ENCODE assay signal across 8 mouse cellular contexts in the genomic region with DNA sequence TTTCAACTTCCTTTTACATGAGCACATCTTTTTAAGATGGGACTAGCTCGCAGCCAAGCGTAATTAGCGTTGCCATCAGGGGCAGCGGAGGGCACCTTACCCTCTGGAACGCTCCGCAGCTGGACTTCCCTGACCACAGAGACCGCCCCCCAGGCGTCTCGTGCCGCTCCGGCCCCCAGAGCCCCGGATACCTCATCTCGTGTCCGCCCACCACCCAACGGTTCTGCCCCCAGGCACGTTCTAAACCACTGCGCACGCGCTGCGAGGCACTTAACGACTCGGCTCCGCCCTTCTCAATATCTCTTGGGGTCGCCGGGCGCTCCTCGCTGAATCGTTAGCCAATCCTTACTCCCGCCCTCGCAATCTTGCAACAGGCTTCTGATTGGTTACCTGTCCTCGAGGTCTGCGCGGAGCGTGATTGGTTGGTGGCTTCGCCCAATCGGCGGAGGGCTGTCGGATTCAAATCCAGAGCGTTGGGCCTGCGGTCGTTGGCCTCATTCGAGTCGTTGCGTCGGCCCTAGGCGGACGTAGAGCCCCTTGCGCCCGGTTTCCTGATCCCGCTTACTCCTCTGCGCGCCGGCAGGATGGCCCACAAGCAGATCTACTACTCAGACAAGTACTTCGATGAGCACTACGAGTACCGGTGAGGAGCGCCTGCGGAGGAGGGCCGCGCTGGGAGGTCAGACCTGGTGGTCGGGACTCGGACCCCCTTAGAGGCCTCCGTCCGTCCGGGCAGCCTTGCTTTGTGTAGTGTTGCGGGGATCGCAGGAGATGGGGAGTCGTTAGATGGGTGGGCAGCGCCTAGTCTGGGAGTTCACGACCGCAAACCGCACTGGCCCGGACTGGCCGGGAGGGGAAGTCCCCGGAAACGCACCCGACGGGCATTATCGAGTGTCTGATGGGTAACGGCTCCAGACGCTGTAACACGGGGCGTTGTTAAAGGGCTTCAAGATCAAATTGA. TPM values are rescaled to one million over a fixed set of nuclear protein-coding genes. Genes with fewer than 3 reads are reported as not detected.
DNase-seq lines count a peak whose midpoint lies in the region; ATAC-seq and TF ChIP-seq lines count a peak whose summit lies in the region.

A gene (plus strand): TSS at position 404 of the 961 bp plus-strand sequence.

- peaks cover 2 to 8% of the 10 kb centered on the region in 2 experiments for H3K4me1 ChIP-seq in MEL (ENCODE audit: control insufficient read depth in 1 of 2, insufficient read depth in 2 of 2, low read length in 2 of 2)
- H3K4me1 ChIP-seq in cerebellum, adult 2 months (ENCODE audit: control insufficient read depth, insufficient read depth, low read length): no peaks in the 10 kb centered on the region
- H3K4me1 ChIP-seq in forebrain, postnatal 0 days (ENCODE audit: insufficient read depth): no peaks in the 10 kb centered on the region
- peaks cover 26% of the 10 kb centered on the region for H3K4me1 ChIP-seq in lung, embryonic 15.5 days

- H3K27me3 ChIP-seq in MEL (ENCODE audit: control insufficient read depth in 1 of 2, insufficient read depth in 2 of 2, low read length in 2 of 2): no peaks in the 10 kb centered on the region
- no peaks in the 10 kb centered on the region for H3K27me3 ChIP-seq in cerebellum, adult 2 months (ENCODE audit: control insufficient read depth, insufficient read depth, low read length)
- no peaks in the 10 kb centered on the region for H3K27me3 ChIP-seq in forebrain, postnatal 0 days (ENCODE audit: insufficient read depth, low read length)
- H3K27me3 ChIP-seq in lung, embryonic 15.5 days: no peaks in the 10 kb centered on the region

- peak within 1 kb of the TSS; percentile 96 to 97 for H3K4me3 ChIP-seq in MEL (ENCODE audit: control insufficient read depth in 1 of 2, insufficient read depth in 1 of 2, low read depth in 2 of 2, low read length in 2 of 2)
- H3K4me3 ChIP-seq in cerebellum, adult 2 months (replicated peaks; ENCODE audit: insufficient read depth, low read depth, low read length): peak within 1 kb of the TSS; percentile 69
- H3K4me3 ChIP-seq in forebrain, postnatal 0 days (ENCODE audit: low read depth, low read length): peak within 1 kb of the TSS; percentile 61
- H3K4me3 ChIP-seq in lung, embryonic 15.5 days: peak within 1 kb of the TSS; percentile 95

- no peak for TF ChIP-seq CTCF in MEL (IDR thresholded peaks at IDR 0.05 in 2 of 3, conservative IDR thresholded peaks at IDR 0.05 in 1 of 3; ENCODE audit: control insufficient read depth in 1 of 3, insufficient read depth in 1 of 3, low read depth in 2 of 3, low read length in 3 of 3, poor library complexity in 1 of 3, severe bottlenecking in 1 of 3)
- no peak for TF ChIP-seq CTCF in cerebellum, adult 2 months (IDR thresholded peaks at IDR 0.05; ENCODE audit: borderline replicate concordance, insufficient read depth, low read depth, low read length)
- 0 out of 2 replicates have a peak, but pooled peaks have one; percentile 5 for TF ChIP-seq CTCF in forebrain, postnatal 0 days (IDR thresholded peaks at IDR 0.05; ENCODE audit: low read depth)

- peak within 1 kb of the TSS; percentile 98 for H3K27ac ChIP-seq in MEL (ENCODE audit: control insufficient read depth, low read depth, low read length)
- no peak within 1 kb of the TSS for H3K27ac ChIP-seq in cerebellum, adult 2 months (ENCODE audit: insufficient read depth, low read length)
- H3K27ac ChIP-seq in forebrain, postnatal 0 days (ENCODE audit: low read depth, low read length): no peak within 1 kb of the TSS; the same call in 1 of the 2 replicates
- peak within 1 kb of the TSS; percentile 83 for H3K27ac ChIP-seq in lung, embryonic 15.5 days

- peak within 1 kb of the TSS; percentile 98 for H3K4me2 ChIP-seq in forebrain, postnatal 0 days (ENCODE audit: low read depth)
- H3K4me2 ChIP-seq in lung, embryonic 15.5 days: peak within 1 kb of the TSS; percentile 71

- TF ChIP-seq RAD21 in MEL (IDR thresholded peaks at IDR 0.05; ENCODE audit: low read depth, low read length): no peak

- WGBS in cerebellum, adult 2 months: under 1% methylated on average over 83 of the region's 83 CpGs
- WGBS in forebrain, postnatal 0 days: under 1% methylated on average over 83 of the region's 83 CpGs
- WGBS in lung, embryonic 15.5 days: under 1% methylated on average over 83 of the region's 83 CpGs

- H3K9me3 ChIP-seq in MEL (replicated peaks; ENCODE audit: insufficient read depth, low read length): no peaks in the 10 kb centered on the region
- no peaks in the 10 kb centered on the region for H3K9me3 ChIP-seq in forebrain, postnatal 0 days (ENCODE audit: low read length)
- no peaks in the 10 kb centered on the region for H3K9me3 ChIP-seq in lung, embryonic 15.5 days

- peaks cover 8 to 29% of the 10 kb centered on the region in 2 experiments for H3K36me3 ChIP-seq in MEL (ENCODE audit: control insufficient read depth in 1 of 2, insufficient read depth in 2 of 2, low read length in 2 of 2)
- no peaks in the 10 kb centered on the region for H3K36me3 ChIP-seq in forebrain, postnatal 0 days (ENCODE audit: insufficient read depth)
- H3K36me3 ChIP-seq in lung, embryonic 15.5 days: peaks cover 5% of the 10 kb centered on the region; the same call in 1 of the 2 replicates

- H3K79me2 ChIP-seq in MEL (ENCODE audit: control insufficient read depth, insufficient read depth, low read length, poor library complexity): peaks cover 42% of the 10 kb centered on the region

- peak; percentile 83 to 98 for TF ChIP-seq POLR2A in MEL (IDR thresholded peaks at IDR 0.05; ENCODE audit: control insufficient read depth in 1 of 2, insufficient read depth in 1 of 2, low read depth in 1 of 2, low read length in 2 of 2, poor library complexity in 1 of 2)
- TF ChIP-seq POLR2A in cerebellum, adult 2 months (IDR thresholded peaks at IDR 0.05; ENCODE audit: borderline replicate concordance, insufficient read depth, low read length): peak; percentile 80

- TF ChIP-seq EP300 in MEL (IDR thresholded peaks at IDR 0.05; ENCODE audit: low read depth in 1 of 2, low read length in 2 of 2): peak in 1 of 2 experiments; percentile 61; a peak in 2 of 4 replicates

- DNase-seq in MEL (ENCODE audit: low read depth, low spot score): peak; percentile 100
- DNase-seq in cerebellum, adult 2 months: peak; percentile 96 to 98
- peak; percentile 99 for DNase-seq in forebrain, postnatal 0 days
- peak; percentile 98 for DNase-seq in heart, postnatal 4 days
- DNase-seq in layer of hippocampus, adult 8-10 months (ENCODE audit: low spot score in 2 of 2): peak; percentile 97 to 98
- DNase-seq in ovary, adult 18-20 months (ENCODE audit: low spot score): peak; percentile 98
- peak; percentile 100 for DNase-seq in thymus, postnatal 0 days (ENCODE audit: low spot score)

- peak within 1 kb of the TSS; percentile 95 for H3K9ac ChIP-seq in MEL (ENCODE audit: control insufficient read depth, low read depth, low read length, poor library complexity, severe bottlenecking)
- H3K9ac ChIP-seq in forebrain, postnatal 0 days: peak within 1 kb of the TSS; percentile 62
- peak within 1 kb of the TSS; percentile 95 for H3K9ac ChIP-seq in lung, embryonic 15.5 days

- peak; percentile 99 for ATAC-seq in forebrain, postnatal 0 days
- ATAC-seq in lung, embryonic 15.5 days (ENCODE audit: borderline replicate concordance, extremely low read depth, low FRiP score, low TSS enrichment): peak; percentile 98

TF ChIP-seq in MEL, 35 proteins besides CTCF, POLR2A, EP300 and RAD21 (continues in another document):
- TF ChIP-seq MXI1 (IDR thresholded peaks at IDR 0.05; ENCODE audit: low read depth, low read length) (peak; percentile 80), MEF2A (IDR thresholded peaks at IDR 0.05; ENCODE audit: extremely low read depth, insufficient replicate concordance, low read depth, low read length, poor library complexity, severe bottlenecking) (no peak), ZMIZ1 (IDR thresholded peaks at IDR 0.05; ENCODE audit: low read depth, low read length) (peak; percentile 89), HCFC1 (IDR thresholded peaks at IDR 0.05; ENCODE audit: low read depth, low read length) (peak; percentile 61), GABPA (IDR thresholded peaks at IDR 0.05; ENCODE audit: low read depth, low read length) (no peak), CHD1 (IDR thresholded peaks at IDR 0.05; ENCODE audit: low read depth, low read length) (peak; percentile 89), TAL1 (IDR thresholded peaks at IDR 0.05; ENCODE audit: low read length) (no peak), UBTF (IDR thresholded peaks at IDR 0.05; ENCODE audit: borderline replicate concordance, insufficient read depth, low read depth, low read length) (no peak), MAFK (IDR thresholded peaks at IDR 0.05; ENCODE audit: borderline replicate concordance, low read depth, low read length) (no peak), POLR2AphosphoS2 (IDR thresholded peaks at IDR 0.05; ENCODE audit: low read length) (peak; percentile 88), CHD2 (IDR thresholded peaks at IDR 0.05; ENCODE audit: low read length) (no peak), NELFE (IDR thresholded peaks at IDR 0.05; ENCODE audit: low read depth, low read length) (peak; percentile 90), TCF12 (IDR thresholded peaks at IDR 0.05; ENCODE audit: low read depth, low read length) (peak; percentile 61; the same call in 1 of the 2 replicates), ELF1 (IDR thresholded peaks at IDR 0.05; ENCODE audit: low read depth, low read length) (no peak; the same call in 1 of the 2 replicates), ZC3H11A (IDR thresholded peaks at IDR 0.05; ENCODE audit: low read depth, low read length) (no peak), ZNF384 (IDR thresholded peaks at IDR 0.05; ENCODE audit: low read depth, low read length) (no peak), RCOR1 (IDR thresholded peaks at IDR 0.05; ENCODE audit: low read depth, low read length) (no peak), NRF1 (IDR thresholded peaks at IDR 0.05; ENCODE audit: insufficient read depth, low read depth, low read length, poor library complexity, severe bottlenecking) (peak; percentile 99), ETS1 (IDR thresholded peaks at IDR 0.05; ENCODE audit: low read depth, low read length) (peak; percentile 78), JUND (IDR thresholded peaks at IDR 0.05; ENCODE audit: low read depth, low read length) (no peak)

RNA-seq across cellular contexts. Expression of the gene that starts here (rescaled TPM):
- 297 and 388 TPM in 2 replicates for total RNA-seq in MEL (2012; rRNA removed)
- 100 to 1,000 TPM; 243 to 846 TPM for polyA plus RNA-seq in MEL (2012; ENCODE audit: insufficient read depth in 1 of 2, insufficient read length in 2 of 2, low read depth in 1 of 2, low replicate concordance in 2 of 2, missing spikeins in 1 of 2)
- polyA plus RNA-seq in cerebellum, adult 2 months (2012; rRNA removed): 4.2 and 5.5 TPM in 2 replicates
- total RNA-seq in forebrain, postnatal 0 days (2014; rRNA removed): 29.1 and 35.7 TPM in 2 replicates
- 35.8 and 45.3 TPM in 2 replicates for polyA plus RNA-seq in forebrain, postnatal 0 days (2015; fragmentation: Nextera tagmentation; extraction: Ambion mirVana)
- total RNA-seq in heart, postnatal 4 days (2021): 10 to 100 TPM; 76.8 to 86.6 TPM
- total RNA-seq in layer of hippocampus, adult 8-10 months (2022): 1 to 10 TPM; 2.0 to 3.3 (median 2.2) TPM
- polyA plus RNA-seq in lung, embryonic 15.5 days (2015; fragmentation: Nextera tagmentation; extraction: Ambion mirVana): 341 and 380 TPM in 2 replicates
- polyA plus RNA-seq in thymus, postnatal 0 days (2015; fragmentation: Nextera tagmentation; extraction: Ambion mirVana): 376 and 390 TPM in 2 replicates

Comparison
In these comparisons a context has a peak if more than half of its experiments do, and no peak if none do; other contexts are left out.
1. H3K27ac ChIP-seq: peak in MEL (single experiment) and lung, embryonic 15.5 days (single experiment); none in cerebellum, adult 2 months (single experiment) and forebrain, postnatal 0 days (single experiment).
2. Peak in every context shown above with its lines, with median percentiles within 50 percentile points of each other: DNase-seq, H3K4me3 ChIP-seq and H3K9ac ChIP-seq.